Mouse (Mus musculus) forebrain, embryonic 10.5 days (tissue): ENCODE data around the gene Gp1ba. TPM values are rescaled to one million over a fixed set of nuclear protein-coding genes. Genes with fewer than 3 reads are reported as not detected.
A peak's percentile ranks its signal among the peaks of the same experiment; 100 is the strongest.

ENCODE experiments used
- DNase-seq: peaks from one replicate; pipeline ENCODE4 v3.0.0-alpha.2; 2017; ENCODE audit warnings: low spot score; ENCODE audit errors: extremely low spot score
- H3K27ac ChIP-seq: fragments of 300-500 bp; sonication (generic); 2 replicates; pipeline ENCODE4 v1.5.1; 2016; ENCODE audit warnings: mild to moderate bottlenecking
- H3K27me3 ChIP-seq: fragments of 300-500 bp; sonication (generic); 2 replicates; pipeline ENCODE4 v1.6.1; 2016; ENCODE audit warnings: mild to moderate bottlenecking; ENCODE audit not compliant: poor library complexity, severe bottlenecking
- H3K36me3 ChIP-seq: fragments of 300-500 bp; sonication (generic); replicated peaks from 2 replicates; pipeline ENCODE4 v1.6.1; 2016; ENCODE audit warnings: mild to moderate bottlenecking, moderate library complexity
- H3K4me1 ChIP-seq: fragments of 300-500 bp; sonication (generic); 2 replicates; pipeline ENCODE4 v1.6.1; 2016
- H3K4me3 ChIP-seq: fragments of 300-500 bp; sonication (generic); 2 replicates; pipeline ENCODE4 v1.5.1; 2016; ENCODE audit warnings: mild to moderate bottlenecking, moderate library complexity
- H3K9me3 ChIP-seq: fragments of 300-500 bp; sonication (generic); 2 replicates; pipeline ENCODE4 v1.6.1; 2016; ENCODE audit warnings: mild to moderate bottlenecking, moderate library complexity
- WGBS: fragments of 180-500 bp; shearing (Covaris S2); methylation state at CpG from one replicate; pipeline ENCODE4 v1.1.7; 2016; 5-methylcytosine and 5-hydroxymethylcytosine counted together
- polyA plus RNA-seq: library from polyadenylated mRNA; unstranded; fragments of >200 nt; fragmentation: Nextera tagmentation; extraction: Ambion mirVana; gene quantifications from 2 replicates; pipeline ENCODE4 v1.2.1, GENCODE M21; 2016

The Gp1ba gene
- polyA plus RNA-seq, 1 experiment from 2014 or later = 0.56 TPM

GRCm38 (mm10) chr11:70669582-70670345 lies 30.8 kb downstream of the Gp1ba start:
- Histone ChIP-seq H3K36me3 (peaks cover 59% of the 10 kb centered on the region), H3K9me3 (no peaks in the 10 kb centered on the region), H3K27me3 (no peaks in the 10 kb centered on the region), H3K27ac (peak overlapping the region; percentile 96), H3K4me1 (peaks cover 47% of the 10 kb centered on the region), H3K4me3 (peak overlapping the region; percentile 72)
- WGBS = under 1% methylated on average over 31 of the region's 31 CpGs
- DNase-seq = peak; percentile 82

GRCm38 (mm10) chr11:70670483-70670882 lies 31.6 kb downstream of the Gp1ba start:
- WGBS = 41% methylated on average over 14 of the region's 14 CpGs
- Histone ChIP-seq H3K4me1 (peaks cover 47% of the 10 kb centered on the region), H3K36me3 (peaks cover 58% of the 10 kb centered on the region), H3K9me3 (no peaks in the 10 kb centered on the region), H3K27me3 (no peaks in the 10 kb centered on the region), H3K4me3 (peak overlapping the region; percentile 72), H3K27ac (peak overlapping the region; percentile 96)
- DNase-seq = no peak

- H3K4me1 ChIP-seq = peaks cover 47% of the 10 kb centered on the region
- peak overlapping the region; percentile 72; the same call in 1 of the 2 replicates for H3K4me3 ChIP-seq
- H3K9me3 ChIP-seq = no peaks in the 10 kb centered on the region
- 77% methylated on average over 16 of the region's 16 CpGs for WGBS
- H3K36me3 ChIP-seq = peaks cover 58% of the 10 kb centered on the region
- no peaks in the 10 kb centered on the region for H3K27me3 ChIP-seq
- H3K27ac ChIP-seq = no peak overlapping the region
- DNase-seq = no peak
Measured at GRCm38 (mm10) chr11:70671333-70672047, 32.6 kb downstream of the Gp1ba start.

- DNase-seq = no peak
- Histone ChIP-seq H3K27me3 (no peaks in the 10 kb centered on the region), H3K4me1 (peaks cover 31% of the 10 kb centered on the region), H3K9me3 (no peaks in the 10 kb centered on the region), H3K4me3 (no peak overlapping the region), H3K36me3 (peaks cover 59% of the 10 kb centered on the region), H3K27ac (no peak overlapping the region)
- WGBS = 69% methylated on average over 6 of the region's 6 CpGs
Measured at GRCm38 (mm10) chr11:70674014-70674413, 35.1 kb downstream of the Gp1ba start.

- Histone ChIP-seq H3K27me3 (no peaks in the 10 kb centered on the region), H3K27ac (no peak overlapping the region), H3K36me3 (peaks cover 63% of the 10 kb centered on the region), H3K4me1 (peaks cover 30% of the 10 kb centered on the region), H3K4me3 (no peak overlapping the region), H3K9me3 (no peaks in the 10 kb centered on the region)
- WGBS = 74% methylated on average over 11 of the region's 11 CpGs
- DNase-seq = no peak
Measured at GRCm38 (mm10) chr11:70674501-70674900, 35.6 kb downstream of the Gp1ba start.

- H3K4me3 ChIP-seq = no peak overlapping the region
- no peak for DNase-seq
Measured at GRCm38 (mm10) chr11:70678092-70678491, 39.2 kb downstream of the Gp1ba start.

GRCm38 (mm10) chr11:70678576-70678975 lies 39.7 kb downstream of the Gp1ba start:
- H3K4me3 ChIP-seq = no peak overlapping the region
- H3K27me3 ChIP-seq = 0 out of 2 replicates have a peak, but pooled peaks cover 3% of the 10 kb centered on the region
- peaks cover 32% of the 10 kb centered on the region for H3K4me1 ChIP-seq
- peaks cover 71% of the 10 kb centered on the region for H3K36me3 ChIP-seq
- no peak for DNase-seq
- H3K9me3 ChIP-seq = no peaks in the 10 kb centered on the region
- H3K27ac ChIP-seq = no peak overlapping the region
- WGBS = 81% methylated on average over 2 of the region's 2 CpGs

More at GRCm38 (mm10) chr11:70678092-70678491, 39.2 kb downstream of the Gp1ba start:
- 78% methylated on average over 9 of the region's 9 CpGs for WGBS
- Histone ChIP-seq H3K27me3 (0 out of 2 replicates have a peak, but pooled peaks cover 3% of the 10 kb centered on the region), H3K4me1 (peaks cover 29% of the 10 kb centered on the region), H3K27ac (no peak overlapping the region), H3K36me3 (peaks cover 67% of the 10 kb centered on the region), H3K9me3 (no peaks in the 10 kb centered on the region)

GRCm38 (mm10) chr11:70679361-70679760 lies 40.4 kb downstream of the Gp1ba start:
- no peak for DNase-seq

GRCm38 (mm10) chr11:70679894-70680293 lies 41.0 kb downstream of the Gp1ba start:
- 88% methylated on average over 8 of the region's 8 CpGs for WGBS
- 0 out of 2 replicates have a peak, but pooled peaks cover 3% of the 10 kb centered on the region for H3K27me3 ChIP-seq
- H3K4me1 ChIP-seq = peaks cover 30% of the 10 kb centered on the region
- H3K36me3 ChIP-seq = peaks cover 72% of the 10 kb centered on the region
- no peaks in the 10 kb centered on the region for H3K9me3 ChIP-seq
- no peak overlapping the region for H3K27ac ChIP-seq
- no peak overlapping the region for H3K4me3 ChIP-seq
- DNase-seq = no peak

More at GRCm38 (mm10) chr11:70679361-70679760, 40.4 kb downstream of the Gp1ba start:
- Histone ChIP-seq H3K27ac (no peak overlapping the region), H3K4me3 (no peak overlapping the region), H3K4me1 (peaks cover 30% of the 10 kb centered on the region), H3K9me3 (no peaks in the 10 kb centered on the region), H3K36me3 (peaks cover 71% of the 10 kb centered on the region), H3K27me3 (0 out of 2 replicates have a peak, but pooled peaks cover 3% of the 10 kb centered on the region)
- WGBS = 93% methylated on average over 8 of the region's 8 CpGs

- WGBS = 60% methylated on average over 12 of the region's 12 CpGs
- Histone ChIP-seq H3K4me1 (peaks cover 31% of the 10 kb centered on the region), H3K4me3 (0 out of 2 replicates have a peak overlapping the region, but pooled peaks have one; percentile 1), H3K9me3 (no peaks in the 10 kb centered on the region), H3K27me3 (0 out of 2 replicates have a peak, but pooled peaks cover 3% of the 10 kb centered on the region), H3K36me3 (peaks cover 68% of the 10 kb centered on the region), H3K27ac (peak overlapping the region; percentile 84)
- DNase-seq = no peak
Measured at GRCm38 (mm10) chr11:70681170-70681569, 42.2 kb downstream of the Gp1ba start.

GRCm38 (mm10) chr11:70681897-70682581 lies 43.1 kb downstream of the Gp1ba start:
- DNase-seq = peak; percentile 67
- Histone ChIP-seq H3K36me3 (peaks cover 64% of the 10 kb centered on the region), H3K4me1 (peaks cover 40% of the 10 kb centered on the region), H3K9me3 (no peaks in the 10 kb centered on the region), H3K27ac (peak overlapping the region; percentile 84), H3K4me3 (peak overlapping the region; percentile 29), H3K27me3 (0 out of 2 replicates have a peak, but pooled peaks cover 3% of the 10 kb centered on the region)
- 13% methylated on average over 8 of the region's 11 CpGs for WGBS

GRCm38 (mm10) chr11:70683640-70684039 lies 44.7 kb downstream of the Gp1ba start:
- Histone ChIP-seq H3K27ac (no peak overlapping the region), H3K27me3 (0 out of 2 replicates have a peak, but pooled peaks cover 3% of the 10 kb centered on the region), H3K4me1 (peaks cover 53% of the 10 kb centered on the region), H3K9me3 (no peaks in the 10 kb centered on the region), H3K4me3 (no peak overlapping the region), H3K36me3 (peaks cover 59% of the 10 kb centered on the region)
- 93% methylated on average over 5 of the region's 5 CpGs for WGBS
- DNase-seq = no peak
